ENCODE assay signal across 8 mouse cellular contexts in the genomic region with DNA sequence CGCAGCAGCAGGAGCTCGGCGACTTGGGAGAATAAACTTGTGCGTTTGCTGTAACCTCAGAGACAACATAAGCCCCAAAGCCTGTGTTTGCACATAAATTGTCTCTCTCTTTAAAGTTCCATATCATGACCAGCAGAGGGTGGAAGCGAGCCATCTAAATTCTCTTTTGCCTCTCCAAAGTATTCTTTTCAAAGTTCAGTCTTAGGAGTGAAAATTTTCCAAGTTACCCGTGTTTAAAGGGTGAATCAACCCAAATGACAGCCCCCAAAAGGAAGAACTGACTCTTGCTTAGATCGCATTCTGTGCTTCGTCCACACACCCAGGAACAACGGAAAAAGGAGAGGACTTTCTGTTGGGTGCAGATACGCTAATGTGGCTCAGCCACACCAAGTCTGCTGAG. TPM values are rescaled to one million over a fixed set of nuclear protein-coding genes. Genes with fewer than 3 reads are reported as not detected.
DNase-seq lines count a peak whose midpoint lies in the region; ATAC-seq lines count a peak whose summit lies in the region.

No protein-coding gene starts in this region.

- H3K4me1 ChIP-seq in heart, embryonic 12.5 days (replicated peaks) = no peaks in the 10 kb centered on the region
- peaks cover 17% of the 10 kb centered on the region for H3K4me1 ChIP-seq in kidney, embryonic 16.5 days (ENCODE audit: insufficient read depth, low read length)

- no peak for ATAC-seq in heart, embryonic 12.5 days (ENCODE audit: insufficient number of reproducible peaks, low FRiP score)
- no peak for ATAC-seq in kidney, embryonic 16.5 days (ENCODE audit: low FRiP score, low TSS enrichment)

- H3K4me2 ChIP-seq in heart, embryonic 12.5 days = peak overlapping the region; percentile 57
- H3K4me2 ChIP-seq in kidney, embryonic 16.5 days (replicated peaks; ENCODE audit: low read depth, low read length) = peak overlapping the region; percentile 44

- H3K36me3 ChIP-seq in heart, embryonic 12.5 days = no peaks in the 10 kb centered on the region
- no peaks in the 10 kb centered on the region for H3K36me3 ChIP-seq in kidney, embryonic 16.5 days (ENCODE audit: insufficient read depth, low read length)

- H3K27me3 ChIP-seq in heart, embryonic 12.5 days (replicated peaks) = peaks cover 20% of the 10 kb centered on the region; the same call in 1 of the 2 replicates
- H3K27me3 ChIP-seq in kidney, embryonic 16.5 days (ENCODE audit: insufficient read depth, low read length) = no peaks in the 10 kb centered on the region

- WGBS in heart, embryonic 12.5 days = 9% methylated on average over 10 of the region's 10 CpGs
- WGBS in kidney, embryonic 16.5 days = 6% methylated on average over 10 of the region's 10 CpGs

- H3K27ac ChIP-seq in heart, embryonic 12.5 days (ENCODE audit: poor library complexity, severe bottlenecking) = no peak overlapping the region
- no peak overlapping the region for H3K27ac ChIP-seq in kidney, embryonic 16.5 days (ENCODE audit: low read length)

- H3K9ac ChIP-seq in heart, embryonic 12.5 days = no peak overlapping the region
- H3K9ac ChIP-seq in kidney, embryonic 16.5 days (replicated peaks; ENCODE audit: low read length) = 0 out of 2 replicates have a peak overlapping the region, but pooled peaks have one; percentile 30

- H3K4me3 ChIP-seq in heart, embryonic 12.5 days = no peak overlapping the region
- H3K4me3 ChIP-seq in kidney, embryonic 16.5 days (ENCODE audit: low read length) = peak overlapping the region; percentile 24; the same call in 1 of the 2 replicates

- H3K9me3 ChIP-seq in heart, embryonic 12.5 days (replicated peaks) = no peaks in the 10 kb centered on the region
- no peaks in the 10 kb centered on the region for H3K9me3 ChIP-seq in kidney, embryonic 16.5 days (ENCODE audit: low read length)

- peak; percentile 39 for DNase-seq in adrenal gland, adult 2 months
- DNase-seq in adrenal gland, adult 8-10 months = no peak
- DNase-seq in urinary bladder, postnatal 25 days (ENCODE audit: low spot score) = peak; percentile 38
- DNase-seq in urinary bladder, postnatal 10 days (ENCODE audit: low spot score) = no peak
- peak; percentile 65 for DNase-seq in lung, postnatal 10 days
- DNase-seq in testis, postnatal 14 days (ENCODE audit: low spot score) = peak; percentile 40

RNA-seq across cellular contexts. Expression of a gene that starts 17.2 kb away (rescaled TPM):
- not detected for total RNA-seq in adrenal gland, adult 2 months (2021)
- 0.21 TPM in 1 of 2 replicates, not detected in the other for polyA plus RNA-seq in adrenal gland, adult 2 months (2012; rRNA removed)
- not detected for total RNA-seq in adrenal gland, adult 8-10 months (2022)
- 0.19 TPM in 1 of 2 replicates, not detected in the other for polyA plus RNA-seq in heart, embryonic 12.5 days (2016; fragmentation: Nextera tagmentation; extraction: Ambion mirVana)
- polyA plus RNA-seq in kidney, embryonic 16.5 days (2015; fragmentation: Nextera tagmentation; extraction: Ambion mirVana) = 0.17 and 0.24 TPM in 2 replicates

RNA-seq across cellular contexts. Expression of a gene that starts 24.5 kb away (rescaled TPM):
- 10 to 100 TPM; 30.0 to 67.3 TPM for total RNA-seq in adrenal gland, adult 2 months (2021)
- polyA plus RNA-seq in adrenal gland, adult 2 months (2012; rRNA removed) = 15.9 and 18.5 TPM in 2 replicates
- 10 to 100 TPM; 15.3 to 88.2 (median 29.8) TPM for total RNA-seq in adrenal gland, adult 8-10 months (2022)
- polyA plus RNA-seq in heart, embryonic 12.5 days (2016; fragmentation: Nextera tagmentation; extraction: Ambion mirVana) = 0.05 TPM in 1 of 2 replicates, not detected in the other
- polyA plus RNA-seq in kidney, embryonic 16.5 days (2015; fragmentation: Nextera tagmentation; extraction: Ambion mirVana) = 2.0 and 2.2 TPM in 2 replicates

RNA-seq across cellular contexts. Expression of a gene that starts 33.0 kb away (rescaled TPM):
- total RNA-seq in adrenal gland, adult 2 months (2021) = 10 to 100 TPM; 46.2 to 76.2 TPM
- polyA plus RNA-seq in adrenal gland, adult 2 months (2012; rRNA removed) = 47.7 and 49.6 TPM in 2 replicates
- 100 to 1,000 TPM in 2 of 4 experiments, 10 to 100 TPM in 2; 69.2 to 138 (median 95.9) TPM for total RNA-seq in adrenal gland, adult 8-10 months (2022)
- 29.9 and 34.2 TPM in 2 replicates for polyA plus RNA-seq in heart, embryonic 12.5 days (2016; fragmentation: Nextera tagmentation; extraction: Ambion mirVana)
- polyA plus RNA-seq in kidney, embryonic 16.5 days (2015; fragmentation: Nextera tagmentation; extraction: Ambion mirVana) = 40.4 and 41.0 TPM in 2 replicates

Comparison
In these comparisons a context has a peak if more than half of its experiments do, and no peak if none do; other contexts are left out.
1. DNase-seq: peak in adrenal gland, adult 2 months (single experiment), urinary bladder, postnatal 25 days (single experiment), lung, postnatal 10 days (single experiment) and testis, postnatal 14 days (single experiment); none in adrenal gland, adult 8-10 months (single experiment) and urinary bladder, postnatal 10 days (single experiment).